Mouse (Mus musculus) heart, postnatal 0 days (tissue): ENCODE data around the gene Arhgef28. TPM values are rescaled to one million over a fixed set of nuclear protein-coding genes. Genes with fewer than 3 reads are reported as not detected.

ENCODE experiments used
- ATAC-seq: fragments of 200-750 bp; cut with Nextera tagmentation; 2 replicates; pipeline ENCODE4 v1.8.0; 2017; ENCODE audit warnings: low read depth, moderate number of reproducible peaks, moderate library complexity; ENCODE audit not compliant: insufficient read depth
- DNase-seq: peaks from one replicate; pipeline ENCODE4 v3.0.0-alpha.2; 2016; ENCODE audit warnings: low spot score
- H3K27ac ChIP-seq: fragments of 300-500 bp; sonication (generic); 2 replicates; pipeline ENCODE4 v1.5.1; 2014; ENCODE audit warnings: low read depth, mild to moderate bottlenecking
- H3K27me3 ChIP-seq: fragments of 300-500 bp; sonication (generic); 2 replicates; pipeline ENCODE4 v1.6.1; 2014; ENCODE audit warnings: low read length, mixed read lengths; ENCODE audit not compliant: control insufficient read depth, insufficient read depth
- H3K36me3 ChIP-seq: fragments of 300-500 bp; sonication (generic); replicated peaks from 2 replicates; pipeline ENCODE4 v1.6.1; 2014; ENCODE audit warnings: low read length, mixed read lengths; ENCODE audit not compliant: control insufficient read depth, insufficient read depth
- H3K4me1 ChIP-seq: fragments of 300-500 bp; sonication (generic); 2 replicates; pipeline ENCODE4 v1.6.1; 2014; ENCODE audit warnings: antibody characterized with exemption; ENCODE audit not compliant: control insufficient read depth, insufficient read depth
- H3K4me2 ChIP-seq: fragments of 300-500 bp; sonication (generic); 2 replicates; pipeline ENCODE4 v1.6.1; 2014; ENCODE audit warnings: low read depth, mild to moderate bottlenecking, low read length, moderate library complexity
- H3K4me3 ChIP-seq: fragments of 300-500 bp; sonication (generic); 2 replicates; pipeline ENCODE4 v1.5.1; 2014; ENCODE audit warnings: low read depth, low read length
- H3K9ac ChIP-seq: fragments of 300-500 bp; sonication (generic); replicated peaks from 2 replicates; pipeline ENCODE4 v1.6.1; 2014; ENCODE audit warnings: low read depth, low read length, mixed read lengths
- H3K9me3 ChIP-seq: fragments of 300-500 bp; sonication (generic); replicated peaks from 2 replicates; pipeline ENCODE4 v1.6.1; 2016; ENCODE audit warnings: low read length; ENCODE audit not compliant: control insufficient read depth
- CTCF ChIP-seq: IDR thresholded peaks from 2 replicates; pipeline ENCODE4 v1.5.1; 2016; ENCODE audit warnings: antibody characterized with exemption, control low read depth, low read depth
- EP300 ChIP-seq: IDR thresholded peaks from 2 replicates; pipeline ENCODE4 v1.6.1; 2016; ENCODE audit warnings: antibody characterized with exemption, low read depth
- WGBS: fragments of 180-500 bp; shearing (Covaris S2); extraction: QIAGEN DNeasy Blood & Tissue Kit; methylation state at CpG from one replicate; pipeline ENCODE4 v1.1.7; 2014; 5-methylcytosine and 5-hydroxymethylcytosine counted together
- polyA plus RNA-seq: library from polyadenylated mRNA; unstranded; fragments of >200 nt; fragmentation: Nextera tagmentation; extraction: Ambion mirVana; gene quantifications from 2 replicates; pipeline ENCODE4 v1.2.1, GENCODE M21; 2015
- total RNA-seq: library from RNA; depleted of rRNA; stranded (reverse); fragments of >200 nt; gene quantifications from 2 replicates; pipeline ENCODE4 v1.2.3, GENCODE M21; 2014; ENCODE audit warnings: low replicate concordance

The Arhgef28 gene
- total and polyA plus RNA-seq, 2 experiments from 2014 or later = 6.9 to 10.5 TPM

DNA sequence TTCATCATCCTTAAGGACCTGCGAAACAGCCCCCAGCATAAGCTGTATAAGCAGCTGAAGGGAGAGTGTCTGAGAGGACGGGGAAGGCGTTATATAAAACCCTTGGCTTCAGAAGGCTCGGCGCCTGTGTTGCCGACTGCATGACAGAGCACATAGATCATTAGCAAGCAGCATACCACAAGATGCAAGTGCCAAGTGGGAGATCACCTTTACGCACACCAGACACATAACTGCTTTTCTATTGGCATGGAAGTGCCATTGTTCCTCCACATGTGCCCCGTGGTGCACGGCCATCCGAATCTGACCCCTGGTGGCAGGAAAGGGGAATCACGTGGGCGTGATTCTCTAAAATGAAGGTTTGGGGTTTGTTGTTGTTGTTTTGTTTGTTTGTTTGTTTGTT lies 16.6 kb upstream of the Arhgef28 start:
- peak; percentile 96 for TF ChIP-seq CTCF
- no peak for TF ChIP-seq EP300
- Histone ChIP-seq H3K27me3 (no peaks in the 10 kb centered on the region), H3K4me1 (no peaks in the 10 kb centered on the region), H3K27ac (no peak overlapping the region), H3K9me3 (no peaks in the 10 kb centered on the region), H3K9ac (no peak overlapping the region), H3K4me2 (no peak overlapping the region), H3K4me3 (no peak overlapping the region), H3K36me3 (no peaks in the 10 kb centered on the region)
- ATAC-seq (peak; percentile 47; the same call in 1 of the 2 replicates), DNase-seq (peak; percentile 49)
- 34% methylated on average over 12 of the region's 12 CpGs for WGBS

GRCm38 (mm10) chr13:98210137-98210536 lies 3.9 kb upstream of the Arhgef28 start:
- ATAC-seq = no peak
- no peak for DNase-seq
- 80% methylated on average over 7 of the region's 7 CpGs for WGBS

DNA sequence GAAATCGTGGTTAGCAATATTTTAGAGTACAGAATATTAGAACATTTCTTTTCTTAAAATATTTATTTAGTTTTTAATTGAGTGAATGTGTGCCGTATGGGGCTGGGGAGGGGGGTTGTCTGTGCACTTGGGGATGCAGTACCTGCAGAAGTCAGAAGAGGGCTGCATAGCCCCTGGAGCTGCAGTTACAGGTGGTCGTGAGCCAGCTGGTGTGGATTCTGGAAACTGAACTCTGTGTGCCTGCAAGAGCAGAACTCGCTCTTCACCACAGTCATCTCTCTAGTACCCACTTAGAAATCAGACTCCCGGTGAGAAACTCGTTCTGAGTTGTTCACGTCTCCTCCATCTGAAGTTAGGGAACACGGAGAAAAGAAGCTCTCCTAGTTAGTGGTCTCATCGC lies 2.6 kb upstream of the Arhgef28 start:
- no peaks in the 10 kb centered on the region for H3K9me3 ChIP-seq
- no peak overlapping the region for H3K9ac ChIP-seq
- no peak for ATAC-seq
- no peak overlapping the region for H3K27ac ChIP-seq
- DNase-seq = no peak
- H3K4me2 ChIP-seq = no peak overlapping the region
- peaks cover 7% of the 10 kb centered on the region; the same call in 1 of the 2 replicates for H3K27me3 ChIP-seq
- H3K4me1 ChIP-seq = no peaks in the 10 kb centered on the region
- 38% methylated on average over 9 of the region's 9 CpGs for WGBS
- no peaks in the 10 kb centered on the region for H3K36me3 ChIP-seq
- TF ChIP-seq EP300 (no peak), CTCF (peak; percentile 39)
- no peak overlapping the region for H3K4me3 ChIP-seq

More at GRCm38 (mm10) chr13:98210137-98210536, 3.9 kb upstream of the Arhgef28 start:
- no peak overlapping the region for H3K4me2 ChIP-seq
- peaks cover 7% of the 10 kb centered on the region; the same call in 1 of the 2 replicates for H3K27me3 ChIP-seq
- H3K4me3 ChIP-seq = no peak overlapping the region
- TF ChIP-seq EP300 = no peak
- no peak for TF ChIP-seq CTCF
- H3K9ac ChIP-seq = no peak overlapping the region
- H3K4me1 ChIP-seq = no peaks in the 10 kb centered on the region
- no peaks in the 10 kb centered on the region for H3K36me3 ChIP-seq
- no peaks in the 10 kb centered on the region for H3K9me3 ChIP-seq
- no peak overlapping the region for H3K27ac ChIP-seq

DNA sequence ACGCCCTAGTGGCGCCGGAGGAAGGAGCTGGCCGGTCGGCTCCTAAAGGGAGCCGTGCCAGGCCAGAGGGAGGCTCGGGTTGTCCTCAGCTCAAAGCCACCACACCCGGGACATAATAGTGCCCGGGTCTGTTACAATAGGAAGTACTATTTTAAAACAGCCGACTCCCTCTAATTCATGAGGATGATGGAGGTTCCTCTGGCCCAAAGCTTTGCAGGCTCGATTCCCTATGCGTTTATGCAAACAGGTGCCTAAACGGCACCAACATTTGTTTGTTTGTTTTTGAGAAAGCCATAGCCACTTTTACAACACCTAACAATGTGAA lies 269 bp upstream of the Arhgef28 start:
- Histone ChIP-seq H3K4me1 (peaks cover 4% of the 10 kb centered on the region), H3K27me3 (peaks cover 7% of the 10 kb centered on the region; the same call in 1 of the 2 replicates), H3K9me3 (no peaks in the 10 kb centered on the region), H3K36me3 (no peaks in the 10 kb centered on the region), H3K4me3 (peak overlapping the region; percentile 69), H3K27ac (peak overlapping the region; percentile 84), H3K4me2 (peak overlapping the region; percentile 97), H3K9ac (peak overlapping the region; percentile 57)
- TF ChIP-seq EP300 (no peak), CTCF (no peak)
- no peak for ATAC-seq
- 3% methylated on average over 13 of the region's 13 CpGs for WGBS
- DNase-seq = no peak

DNA sequence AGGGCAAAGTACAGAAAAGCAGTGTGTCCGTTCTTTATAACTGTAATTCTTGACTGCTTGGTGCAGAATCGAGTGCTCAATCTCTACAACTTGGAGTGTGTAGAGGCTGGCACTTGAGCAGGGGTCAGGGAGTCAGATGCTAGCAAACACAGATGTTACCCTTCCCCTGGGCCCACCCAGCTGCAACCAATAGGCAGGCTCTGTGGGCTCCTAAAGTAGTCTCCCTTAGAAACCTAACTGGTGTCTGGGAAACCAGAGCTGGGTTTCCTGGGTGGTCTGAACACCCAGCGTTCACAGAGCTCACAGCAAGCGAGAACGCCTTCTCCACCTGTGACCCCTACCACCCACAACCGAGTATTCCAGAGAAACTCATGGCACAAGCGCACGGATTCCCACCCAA lies 1.1 kb downstream of the Arhgef28 start:
- Histone ChIP-seq H3K4me1 (peaks cover 11% of the 10 kb centered on the region), H3K9me3 (no peaks in the 10 kb centered on the region), H3K27me3 (peaks cover 7% of the 10 kb centered on the region; the same call in 1 of the 2 replicates), H3K4me2 (peak overlapping the region; percentile 97), H3K27ac (no peak overlapping the region), H3K36me3 (no peaks in the 10 kb centered on the region), H3K4me3 (peak overlapping the region; percentile 69), H3K9ac (no peak overlapping the region)
- ATAC-seq = no peak
- no peak for DNase-seq
- 44% methylated on average over 8 of the region's 8 CpGs for WGBS
- TF ChIP-seq CTCF (no peak), EP300 (no peak)

GRCm38 (mm10) chr13:98204371-98204770 lies 1.9 kb downstream of the Arhgef28 start:
- TF ChIP-seq CTCF (no peak), EP300 (no peak)
- peaks cover 11% of the 10 kb centered on the region for H3K4me1 ChIP-seq
- H3K9ac ChIP-seq = no peak overlapping the region
- H3K36me3 ChIP-seq = no peaks in the 10 kb centered on the region
- H3K27me3 ChIP-seq = peaks cover 7% of the 10 kb centered on the region; the same call in 1 of the 2 replicates
- no peak overlapping the region for H3K4me2 ChIP-seq
- WGBS = 86% methylated on average over 8 of the region's 8 CpGs
- no peaks in the 10 kb centered on the region for H3K9me3 ChIP-seq
- DNase-seq (no peak), ATAC-seq (no peak)
- no peak overlapping the region for H3K4me3 ChIP-seq
- no peak overlapping the region for H3K27ac ChIP-seq
